Mouse (Mus musculus) frontal cortex, adult (tissue): ENCODE results near the gene Pcmt1.

Experiments
- ATAC-seq: cut with Nextera tagmentation; 2 replicates; pipeline ENCODE4 v1.9.2; 2017; ENCODE audit warnings: mild to moderate bottlenecking, moderate library complexity, mixed read lengths; ENCODE audit not compliant: low TSS enrichment

The Pcmt1 gene

DNA sequence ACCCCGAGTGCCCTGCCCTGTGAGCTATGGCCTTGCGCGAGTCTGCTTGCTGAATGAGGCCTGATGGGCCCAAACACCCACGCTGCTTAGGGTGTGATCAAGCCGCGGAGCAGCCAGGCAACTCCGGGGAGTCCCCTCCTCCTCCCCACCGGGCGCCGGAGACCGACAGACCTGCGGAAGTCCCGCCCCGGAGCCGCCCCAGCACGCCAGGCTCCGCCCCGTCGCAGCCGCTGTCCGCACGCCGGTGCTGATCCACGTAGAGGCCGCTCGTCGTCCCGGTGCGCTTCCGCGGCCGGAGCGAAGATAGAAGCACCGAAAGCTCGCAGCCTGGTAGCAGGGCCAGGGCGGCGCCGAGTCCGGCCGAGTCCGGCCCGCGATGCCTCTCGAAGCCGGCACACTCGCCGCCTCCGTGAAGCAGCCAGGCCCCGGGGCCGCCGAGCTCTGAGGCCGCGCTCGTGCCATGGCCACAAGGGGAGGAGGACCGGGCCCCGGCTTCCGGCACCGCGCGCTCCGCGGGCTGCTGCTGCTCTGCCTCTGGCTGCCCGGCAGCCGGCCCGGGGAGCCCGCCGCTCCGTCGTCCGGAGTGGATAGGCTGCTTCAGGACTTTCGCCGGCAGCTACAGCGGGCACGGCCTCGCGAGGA is 91.2 kb downstream of the Pcmt1 start, which contains the start of gene Lrp11:
TSS of gene Lrp11 (plus strand) at position 209 of the 642 bp plus-strand sequence.
- peak; percentile 96 for ATAC-seq

DNA sequence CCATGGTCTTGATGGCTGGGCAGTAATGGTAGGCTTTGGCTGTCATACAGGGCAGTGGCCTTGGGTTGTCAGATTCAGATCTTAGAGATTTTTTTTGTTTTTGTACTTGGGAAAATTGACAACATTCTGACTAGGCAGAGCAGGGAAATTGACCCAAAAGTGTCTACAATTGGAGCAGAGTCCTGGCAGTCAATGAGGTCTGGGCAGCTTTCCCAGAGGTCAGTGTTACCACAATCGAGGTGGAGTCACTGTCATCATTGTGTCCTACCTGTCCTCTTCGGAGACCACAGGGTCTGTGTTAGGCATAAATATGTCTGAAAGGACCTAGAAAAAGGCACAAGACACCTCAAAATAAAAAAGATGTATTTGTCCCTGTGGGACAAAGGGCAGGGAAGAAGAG is 94.2 kb downstream of the Pcmt1 start:
- no peak for ATAC-seq

DNA sequence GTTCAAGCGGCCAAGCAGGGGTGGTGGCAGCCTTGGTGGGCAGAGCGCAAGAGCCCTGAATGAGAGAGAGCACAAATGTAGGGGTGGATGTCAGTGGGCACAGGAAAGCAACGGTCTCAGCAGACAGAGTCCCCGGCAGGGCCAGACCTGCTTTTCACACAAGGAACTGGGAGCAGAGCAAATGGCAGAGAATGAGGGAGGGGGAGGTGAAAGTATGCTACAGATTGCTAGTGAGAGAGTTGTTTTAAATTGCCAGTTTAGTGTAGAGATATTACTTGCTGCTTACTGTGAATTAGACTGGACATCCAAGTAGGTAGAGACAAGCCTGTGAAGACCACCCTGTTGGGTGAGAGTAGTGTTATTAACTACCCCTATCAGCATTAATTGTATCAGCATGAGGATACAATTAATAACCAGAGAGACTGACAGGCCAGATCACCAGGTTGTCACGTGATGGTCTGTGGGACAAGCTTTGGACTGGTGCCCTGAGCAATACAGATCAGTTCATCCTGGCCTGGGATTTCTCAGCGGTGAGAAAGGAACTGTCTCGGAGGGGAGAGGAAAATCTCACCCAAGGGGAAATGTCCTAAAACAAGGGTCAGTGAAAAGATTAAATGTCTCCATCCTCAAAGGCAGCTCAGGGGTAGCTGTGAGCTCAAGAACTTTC is 97.9 kb downstream of the Pcmt1 start:
- no peak; the same call in 1 of the 2 replicates for ATAC-seq

DNA sequence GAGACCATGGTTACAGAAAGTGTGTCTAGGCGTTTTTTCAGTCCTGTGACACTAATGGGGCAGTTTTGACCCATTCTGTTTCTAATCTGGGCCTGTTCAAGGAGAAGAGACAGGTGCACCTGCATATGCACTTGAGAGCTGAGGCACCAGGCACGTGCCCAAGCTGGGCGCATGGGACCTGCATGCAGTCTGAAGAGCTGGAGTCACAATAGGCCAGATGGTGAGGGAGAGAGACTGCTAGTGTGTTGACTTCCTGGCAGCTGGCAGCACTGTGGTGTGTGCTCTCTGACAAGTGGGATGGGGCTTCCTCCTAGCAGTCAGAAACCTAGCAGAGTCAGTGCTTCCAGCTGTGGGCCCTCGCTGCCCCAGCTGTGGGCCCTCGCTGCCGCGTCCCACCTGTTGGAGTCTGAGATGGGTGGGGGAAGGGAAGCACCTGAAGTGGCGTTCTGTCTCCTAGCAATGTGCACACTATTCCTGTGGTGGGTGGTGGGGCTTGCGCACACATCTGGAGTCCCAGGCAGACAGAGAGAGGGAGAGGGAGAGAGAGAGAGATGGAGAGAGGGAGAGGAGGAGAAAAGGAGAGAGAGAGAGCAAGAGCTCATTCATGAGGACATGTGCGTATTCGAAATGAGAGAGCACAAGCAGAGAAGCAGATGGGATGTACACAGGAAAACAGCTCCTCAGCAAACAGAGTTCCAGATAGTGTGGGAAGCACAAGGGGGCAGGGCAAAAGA is 98.6 kb downstream of the Pcmt1 start:
- 0 out of 2 replicates have a peak, but pooled peaks have one; percentile 56 for ATAC-seq

DNA sequence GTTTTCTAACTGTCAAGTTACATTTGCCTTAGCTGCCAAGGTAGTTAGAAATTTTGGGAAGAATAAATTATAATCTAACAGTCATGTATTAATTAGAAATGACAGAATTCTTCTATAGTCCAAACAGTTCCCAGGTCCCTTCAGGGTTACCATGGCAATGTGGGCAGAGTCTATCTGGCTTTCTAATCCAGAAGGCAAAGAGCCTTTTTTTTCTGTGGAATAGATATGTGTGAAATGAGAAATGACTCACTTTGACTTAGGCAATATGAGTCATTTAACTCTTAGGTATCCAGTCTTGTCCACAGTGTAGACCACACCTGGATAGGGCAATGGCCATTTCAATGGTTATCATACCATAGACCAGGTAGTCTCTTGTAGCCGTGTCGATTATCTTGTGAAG is 99.5 kb downstream of the Pcmt1 start:
- peak; percentile 38 for ATAC-seq
